Mouse (Mus musculus): ENCODE results near the gene Uhrf1.

DNA sequence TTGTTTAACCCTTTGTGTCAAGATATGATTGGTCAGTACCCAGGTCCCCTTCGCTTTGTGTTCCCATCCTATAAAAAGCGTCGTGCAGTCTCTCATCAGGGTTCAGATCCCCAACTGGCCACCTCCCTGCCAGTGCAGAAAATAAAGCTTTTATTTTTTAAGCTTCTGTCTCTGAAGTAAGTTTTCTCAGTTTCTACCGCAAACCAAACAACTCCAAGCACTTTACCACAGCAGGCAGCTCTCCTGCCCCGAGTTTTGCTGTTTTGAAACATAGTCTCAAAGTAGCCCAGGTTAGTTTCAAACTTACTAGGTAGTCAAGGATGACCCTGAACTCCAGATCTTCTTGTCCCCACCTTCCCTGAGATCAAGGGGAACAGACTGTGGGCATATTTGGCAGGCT lies 24.8 kb upstream of the Uhrf1 start:
- no peak for TF ChIP-seq E2F4 (IDR thresholded peaks at IDR 0.05; ENCODE audit: insufficient replicate concordance, low read depth, low read length)
- no peak for TF ChIP-seq SIN3A (IDR thresholded peaks at IDR 0.05; ENCODE audit: low read length)
- TF ChIP-seq USF1 (IDR thresholded peaks at IDR 0.05; ENCODE audit: low read depth, low read length) = no peak
- no peak for TF ChIP-seq POLR2A (IDR thresholded peaks at IDR 0.05; ENCODE audit: low read depth, low read length)
- TF ChIP-seq HCFC1 (IDR thresholded peaks at IDR 0.05; ENCODE audit: low read depth, low read length) = no peak
